Mouse (Mus musculus) thymus, postnatal 0 days (tissue): ENCODE data around the gene Tle4. TPM values are rescaled to one million over a fixed set of nuclear protein-coding genes. Genes with fewer than 3 reads are reported as not detected.
A peak's percentile ranks its signal among the peaks of the same experiment; 100 is the strongest.
"Not testable (repeated sequence)": the region's sequence is repeated elsewhere in the genome, so short reads cannot be mapped to it uniquely, and the experiment has no call there.

ENCODE experiments used
- DNase-seq: peaks from one replicate; pipeline ENCODE4 v3.0.0-alpha.2; 2015; ENCODE audit warnings: low spot score
- polyA plus RNA-seq: library from polyadenylated mRNA; unstranded; fragments of >200 nt; fragmentation: Nextera tagmentation; extraction: Ambion mirVana; gene quantifications from 2 replicates; pipeline ENCODE4 v1.2.1, GENCODE M21; 2015

Gene Tle4
- 10.0 and 11.8 TPM in 2 replicates for polyA plus RNA-seq

DNA sequence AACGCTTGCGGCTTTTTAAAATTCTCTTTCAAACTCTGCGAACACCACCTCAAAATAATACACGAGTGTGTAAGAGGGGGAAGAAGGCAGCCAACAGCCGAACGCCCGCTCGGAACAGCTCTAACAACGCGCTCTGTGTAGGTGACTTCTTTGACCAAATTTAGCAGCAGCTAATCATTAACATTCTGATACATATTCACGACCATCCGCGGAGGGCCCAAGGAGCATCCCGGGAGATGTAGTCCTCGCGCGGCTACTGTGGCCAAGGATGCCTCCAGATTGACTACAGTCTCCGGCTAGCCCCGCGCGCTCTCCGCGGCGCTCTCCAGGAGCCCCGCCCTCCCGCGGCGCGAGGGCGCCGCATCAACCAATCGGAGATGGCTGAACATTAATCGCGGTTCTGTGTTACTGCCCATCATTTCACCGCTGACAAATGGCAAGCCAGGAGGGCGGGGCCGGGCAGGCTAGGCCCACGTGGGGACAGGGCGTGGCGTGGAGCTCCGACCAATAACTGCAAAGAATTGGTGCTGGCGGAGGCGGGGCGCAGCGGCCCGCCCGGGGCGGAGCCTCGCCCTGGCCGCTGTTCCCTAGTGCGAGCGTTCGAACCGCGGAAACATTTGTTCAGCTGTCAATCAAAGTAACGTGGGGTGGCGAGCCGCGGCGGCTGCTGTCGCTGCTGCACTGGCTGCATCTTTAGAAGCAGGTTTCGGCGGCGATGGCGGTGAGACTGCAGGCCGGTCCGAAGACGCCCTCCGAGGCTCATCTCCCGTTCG lies at the start of gene Tle4:
Tle4 (minus strand) TSS at position 135 of the 773 bp plus-strand sequence.
- DNase-seq: peak; percentile 100

DNA sequence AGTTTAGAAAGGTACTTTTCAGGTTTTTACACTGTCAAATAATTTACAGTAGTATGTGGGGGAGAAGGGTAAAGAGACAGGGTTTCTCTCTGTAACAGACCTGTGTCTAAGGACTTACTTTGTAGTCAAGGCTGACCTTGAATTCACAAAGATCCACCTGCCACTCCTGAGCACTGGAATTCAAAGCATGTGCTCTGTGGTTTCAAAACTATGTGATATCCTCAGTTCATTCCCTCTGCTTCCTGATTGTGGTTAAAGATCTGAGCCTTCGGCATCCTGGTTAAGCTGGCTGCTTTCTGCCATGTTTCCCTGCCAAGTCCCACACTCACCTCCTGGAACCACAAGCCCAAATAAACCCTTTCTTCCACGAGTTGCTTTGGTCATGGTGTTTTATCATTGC lies 47.8 kb upstream of the Tle4 start:
- no peak for DNase-seq

DNA sequence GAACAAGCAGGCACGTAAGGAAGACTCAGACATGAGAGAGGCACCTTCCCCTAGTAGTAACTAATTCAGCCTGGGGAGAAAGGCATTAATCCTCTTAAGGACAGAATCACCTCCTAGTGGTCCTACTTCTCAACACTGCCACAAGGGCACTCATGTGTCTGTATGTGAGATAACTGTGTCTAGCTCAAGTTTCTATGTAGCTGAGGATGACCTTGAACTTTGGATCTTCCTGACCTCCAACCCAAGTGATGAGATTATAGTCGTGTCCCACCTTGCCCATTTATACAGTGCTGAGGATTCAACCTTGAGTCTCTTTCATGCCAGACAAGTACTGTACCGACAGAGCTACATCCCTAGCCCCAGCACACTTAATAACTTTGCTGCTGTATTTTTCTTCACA lies 46.9 kb upstream of the Tle4 start:
- DNase-seq: no peak

DNA sequence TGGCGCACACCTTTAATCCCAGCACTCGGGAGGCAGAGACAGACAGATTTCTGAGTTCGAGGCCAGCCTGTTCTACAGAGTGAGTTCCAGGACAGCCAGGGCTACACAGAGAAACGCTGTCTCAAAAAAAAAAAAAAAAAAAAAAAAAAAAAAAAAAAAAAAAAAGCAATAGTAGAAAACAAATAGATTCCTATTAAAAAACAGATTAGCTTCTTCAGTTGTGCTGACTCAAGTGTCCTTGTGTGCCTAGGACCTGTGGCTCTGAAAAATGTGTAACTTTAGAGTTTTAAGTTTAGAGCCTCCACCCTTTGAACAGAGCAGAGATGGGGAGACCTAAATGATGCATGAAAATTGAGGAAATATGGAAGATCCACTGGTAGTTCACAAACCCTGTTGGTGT lies 45.2 kb upstream of the Tle4 start:
- not testable (repeated sequence) for DNase-seq

DNA sequence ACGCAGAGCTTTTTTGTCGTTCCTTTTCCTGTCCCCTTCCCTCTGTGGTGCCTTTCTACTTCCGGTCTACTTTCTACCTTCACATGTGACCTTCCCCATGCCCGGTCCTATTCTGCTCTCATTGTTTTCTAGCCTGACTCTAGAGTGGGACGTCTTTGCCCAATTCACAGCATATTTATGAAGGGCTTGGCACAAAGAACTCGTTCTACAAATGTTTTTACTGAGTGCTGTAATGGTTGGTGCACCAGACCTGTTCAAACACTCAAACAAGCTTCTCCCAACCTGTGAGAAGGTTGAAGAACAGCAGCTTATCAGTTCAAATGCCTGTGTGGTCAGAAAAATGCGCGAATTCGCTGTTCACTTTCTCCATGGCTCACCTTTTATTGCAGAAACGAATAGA lies 44.8 kb upstream of the Tle4 start:
- DNase-seq: no peak

DNA sequence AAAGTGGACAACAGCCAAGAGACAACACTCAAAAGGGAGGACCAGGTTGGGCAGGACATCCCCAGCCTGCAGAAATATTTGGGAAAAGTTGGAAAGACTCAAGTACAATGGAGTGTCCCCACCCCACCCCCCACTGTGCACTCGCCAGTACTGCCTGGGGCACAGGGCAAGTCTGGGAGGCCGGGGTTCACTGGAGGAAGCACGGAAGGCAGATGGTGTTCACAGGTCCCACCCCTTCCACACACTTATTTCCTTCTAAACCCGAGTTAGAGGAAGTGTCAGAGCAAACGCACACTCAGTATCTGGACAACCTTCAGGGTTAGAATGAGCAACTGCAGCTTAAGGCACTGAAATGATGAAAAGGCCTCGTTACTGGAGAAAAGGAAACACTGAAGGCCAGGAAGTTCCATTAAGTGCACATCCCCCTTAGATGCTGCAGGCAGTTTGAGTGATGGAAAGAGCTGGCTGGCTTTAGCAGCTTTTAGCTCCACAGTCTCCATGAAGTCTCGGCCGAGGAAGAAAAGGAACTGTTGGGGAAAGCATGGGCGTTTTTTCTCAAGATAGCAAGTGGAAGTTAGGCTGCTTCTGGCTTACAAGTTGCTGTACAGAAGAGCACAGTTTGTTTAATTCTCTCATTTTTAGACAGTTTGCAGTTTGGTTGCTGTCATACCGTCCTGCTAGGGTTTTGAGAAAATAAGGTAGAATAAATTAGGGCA lies 37.5 kb upstream of the Tle4 start:
- DNase-seq: peak; percentile 29

DNA sequence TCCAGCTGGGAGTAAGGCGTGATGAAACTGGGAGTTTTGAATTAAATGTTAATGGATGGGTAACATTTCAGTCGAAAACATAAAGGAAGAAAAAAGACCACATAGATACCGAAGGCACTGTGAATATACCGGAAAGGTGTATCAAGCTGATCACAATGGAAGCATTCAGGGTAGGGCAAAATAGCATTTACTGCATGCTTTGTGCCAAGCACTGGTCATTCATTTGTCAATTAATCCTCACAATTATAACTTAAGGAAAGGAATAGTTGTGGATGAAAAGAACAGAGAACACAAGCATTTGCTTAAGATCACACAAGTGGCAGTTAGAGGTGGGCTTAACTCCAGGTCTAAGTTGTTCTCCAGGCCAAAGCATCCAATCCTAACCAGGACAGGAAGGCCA lies 25.5 kb upstream of the Tle4 start:
- DNase-seq: no peak

DNA sequence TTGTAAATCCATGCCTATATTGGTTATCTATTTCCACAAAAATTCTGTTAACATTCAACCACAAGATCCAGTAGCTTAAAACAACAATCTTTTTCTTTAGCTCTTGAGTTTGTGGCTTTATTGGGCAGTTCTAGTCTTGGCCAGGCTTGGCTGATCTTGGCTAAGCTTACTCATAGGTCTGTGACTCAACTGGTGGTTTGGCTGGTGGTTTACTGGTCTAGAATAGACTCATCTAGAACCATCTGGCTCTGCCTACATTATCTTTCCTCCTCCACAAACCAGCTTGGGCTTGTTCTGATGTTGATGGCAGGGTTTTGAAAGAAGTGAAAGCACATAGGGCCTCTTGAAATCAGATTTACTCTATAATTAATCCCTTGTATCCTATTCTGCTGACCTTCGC lies 22.7 kb upstream of the Tle4 start:
- no peak for DNase-seq

DNA sequence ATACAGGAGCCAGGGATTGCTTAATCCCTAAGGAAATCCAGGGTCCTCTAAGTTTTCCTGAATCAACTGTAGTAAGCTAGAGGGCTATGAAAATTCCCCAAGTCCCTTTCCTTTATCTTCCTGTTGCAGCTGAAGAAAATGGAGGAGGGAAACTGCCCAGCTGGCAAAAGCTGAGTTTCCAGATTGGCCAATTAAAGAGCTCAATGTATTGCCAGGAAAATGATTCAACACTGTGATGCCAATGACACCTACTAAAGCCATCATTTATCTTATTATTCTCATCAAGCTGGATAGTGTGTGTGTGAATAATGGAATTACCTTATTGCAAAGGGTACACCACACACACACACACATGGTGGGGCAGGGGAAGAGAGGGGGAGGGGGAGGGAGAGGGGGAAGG lies 22.0 kb upstream of the Tle4 start:
- no peak for DNase-seq

DNA sequence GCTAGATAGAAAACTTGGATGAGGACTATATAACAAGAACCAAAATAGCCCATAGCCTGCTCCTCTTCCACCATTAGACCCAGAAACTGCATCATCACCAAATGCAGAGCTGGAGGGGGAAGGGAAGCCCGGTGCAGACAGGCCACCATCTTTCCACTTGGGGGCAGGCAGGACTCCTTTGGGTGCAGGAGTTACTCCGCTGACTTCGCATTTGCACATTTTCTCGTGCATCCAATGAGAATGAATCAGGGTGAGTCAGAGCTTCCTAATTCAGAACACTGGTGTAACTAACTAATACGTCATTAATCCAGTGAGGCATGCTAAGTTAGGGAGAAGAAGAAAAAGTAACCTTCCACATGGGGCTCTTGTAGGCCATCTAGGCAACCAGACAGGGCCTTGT lies 17.0 kb upstream of the Tle4 start:
- DNase-seq: no peak

DNA sequence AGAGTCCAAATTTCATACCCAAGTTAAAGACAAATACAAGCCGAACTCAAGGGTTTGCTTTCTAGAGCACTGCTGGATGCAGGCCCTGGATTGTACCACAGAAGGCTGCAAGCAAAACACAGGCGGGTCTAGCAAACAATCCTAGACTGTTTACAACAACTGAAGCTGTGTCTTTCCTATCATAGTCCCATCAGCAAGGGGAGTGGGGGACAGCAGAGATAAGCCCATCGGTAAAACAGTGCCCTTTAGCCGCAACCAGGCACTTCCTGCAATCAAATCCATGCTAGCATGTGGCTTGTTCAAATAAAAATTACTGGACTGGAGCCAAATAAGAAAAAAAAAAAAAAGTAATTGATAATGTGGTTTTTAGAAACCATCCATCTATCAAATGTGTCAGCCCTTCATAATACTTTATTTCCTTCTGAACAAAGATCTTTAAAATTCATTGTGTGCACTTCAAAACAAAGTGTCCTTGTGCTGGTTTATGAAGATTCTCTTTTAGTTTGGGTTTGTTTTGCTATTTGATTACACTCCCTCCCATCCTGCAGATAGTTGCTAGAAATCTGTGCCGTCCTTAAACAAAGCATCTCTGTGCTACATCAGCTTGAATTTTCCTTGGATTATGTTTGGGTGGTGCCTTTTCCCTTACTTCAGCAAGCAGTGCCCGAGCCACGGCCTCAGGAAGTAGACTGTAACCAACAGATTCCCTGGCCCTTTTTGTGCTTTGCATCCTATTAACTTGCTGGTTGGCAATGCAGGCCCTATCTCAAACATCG lies 12.9 kb upstream of the Tle4 start:
- DNase-seq: no peak

DNA sequence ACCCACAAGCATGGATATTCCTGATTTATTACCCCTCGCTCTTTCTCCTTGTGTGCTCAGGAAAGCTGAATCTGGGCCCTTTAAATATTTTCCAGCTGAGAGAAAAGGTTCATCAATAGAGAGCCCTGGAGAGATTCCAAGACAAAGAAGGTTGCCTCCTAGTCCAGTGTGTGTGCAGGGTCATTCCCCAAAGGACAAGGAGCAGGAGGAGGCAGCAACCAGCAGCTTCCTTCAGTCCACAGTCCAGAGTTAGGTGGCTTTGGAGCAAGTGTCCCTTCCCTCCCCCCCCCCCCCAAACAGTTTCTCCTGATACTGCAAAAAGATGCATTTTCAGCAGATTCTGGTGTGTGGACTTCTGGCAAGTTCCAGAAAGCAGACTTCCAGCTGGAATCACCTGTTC lies 3.0 kb upstream of the Tle4 start:
- no peak for DNase-seq

DNA sequence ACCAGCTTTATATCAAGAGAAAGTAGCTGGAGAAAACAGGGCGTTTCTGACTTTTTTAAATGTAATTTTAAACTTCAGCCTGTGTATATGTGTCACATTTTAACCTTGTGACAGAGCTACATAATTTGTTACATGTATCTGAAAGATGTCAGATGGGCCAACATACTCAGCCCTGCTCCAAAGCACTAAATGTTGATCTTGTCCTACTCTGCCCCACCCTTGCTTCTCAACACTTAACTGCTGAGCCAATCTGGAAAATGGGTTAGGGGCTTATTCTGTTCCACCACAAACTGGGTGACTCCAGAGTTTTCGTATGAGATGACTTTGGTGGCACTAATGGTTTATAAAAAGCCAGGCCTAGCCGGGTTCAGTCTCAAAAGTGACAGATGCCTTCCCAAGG lies 2.5 kb upstream of the Tle4 start:
- no peak for DNase-seq

DNA sequence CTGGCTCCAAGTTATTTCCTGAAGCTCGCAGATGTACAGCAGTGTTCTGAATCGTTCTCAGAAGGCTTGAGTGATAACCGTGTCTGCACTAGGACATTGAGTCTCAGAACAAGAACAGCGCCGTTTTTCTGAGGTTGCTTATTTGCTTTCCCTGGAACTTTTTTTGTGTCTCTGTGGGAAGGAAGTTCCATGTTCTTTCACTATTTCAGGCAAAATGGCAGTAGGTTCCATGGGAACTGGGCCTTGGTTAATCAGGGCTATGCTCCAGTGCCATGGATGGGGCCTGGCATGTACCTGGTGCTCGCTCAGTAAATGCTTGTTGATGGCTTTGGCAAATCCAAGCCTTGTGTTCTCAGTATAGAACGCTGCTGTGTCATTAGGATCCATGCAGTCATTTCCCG lies 2.0 kb upstream of the Tle4 start:
- DNase-seq: no peak

DNA sequence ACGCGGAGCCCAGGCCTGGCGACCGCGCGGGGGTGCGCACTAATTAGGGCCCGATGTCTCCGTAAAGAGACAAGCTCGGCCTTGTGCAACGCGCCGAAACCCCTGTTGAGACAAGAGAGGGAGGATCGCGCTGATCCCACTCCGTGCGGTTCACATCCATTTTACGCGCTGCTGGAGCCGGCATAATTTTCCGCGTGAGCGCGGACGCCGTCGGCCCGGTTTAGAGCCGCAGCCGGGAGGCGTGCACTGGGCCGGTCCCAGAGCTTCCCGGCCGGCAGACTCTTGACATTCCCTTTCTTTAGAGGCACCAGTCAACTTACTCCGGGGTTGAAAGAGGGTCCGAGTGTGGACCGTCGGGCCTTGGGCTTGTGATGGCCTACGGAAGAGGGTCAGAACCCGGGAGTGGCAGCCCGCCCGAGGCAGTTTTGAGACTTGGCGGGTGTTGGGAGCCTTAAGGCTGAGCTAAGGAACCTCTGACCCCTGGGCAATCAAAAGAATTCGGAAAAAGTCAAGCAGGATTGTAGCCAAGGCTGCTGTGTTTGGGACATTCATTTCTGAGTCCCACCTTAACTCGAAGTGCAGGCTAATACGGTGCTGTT lies 938 bp upstream of the Tle4 start:
- no peak for DNase-seq

DNA sequence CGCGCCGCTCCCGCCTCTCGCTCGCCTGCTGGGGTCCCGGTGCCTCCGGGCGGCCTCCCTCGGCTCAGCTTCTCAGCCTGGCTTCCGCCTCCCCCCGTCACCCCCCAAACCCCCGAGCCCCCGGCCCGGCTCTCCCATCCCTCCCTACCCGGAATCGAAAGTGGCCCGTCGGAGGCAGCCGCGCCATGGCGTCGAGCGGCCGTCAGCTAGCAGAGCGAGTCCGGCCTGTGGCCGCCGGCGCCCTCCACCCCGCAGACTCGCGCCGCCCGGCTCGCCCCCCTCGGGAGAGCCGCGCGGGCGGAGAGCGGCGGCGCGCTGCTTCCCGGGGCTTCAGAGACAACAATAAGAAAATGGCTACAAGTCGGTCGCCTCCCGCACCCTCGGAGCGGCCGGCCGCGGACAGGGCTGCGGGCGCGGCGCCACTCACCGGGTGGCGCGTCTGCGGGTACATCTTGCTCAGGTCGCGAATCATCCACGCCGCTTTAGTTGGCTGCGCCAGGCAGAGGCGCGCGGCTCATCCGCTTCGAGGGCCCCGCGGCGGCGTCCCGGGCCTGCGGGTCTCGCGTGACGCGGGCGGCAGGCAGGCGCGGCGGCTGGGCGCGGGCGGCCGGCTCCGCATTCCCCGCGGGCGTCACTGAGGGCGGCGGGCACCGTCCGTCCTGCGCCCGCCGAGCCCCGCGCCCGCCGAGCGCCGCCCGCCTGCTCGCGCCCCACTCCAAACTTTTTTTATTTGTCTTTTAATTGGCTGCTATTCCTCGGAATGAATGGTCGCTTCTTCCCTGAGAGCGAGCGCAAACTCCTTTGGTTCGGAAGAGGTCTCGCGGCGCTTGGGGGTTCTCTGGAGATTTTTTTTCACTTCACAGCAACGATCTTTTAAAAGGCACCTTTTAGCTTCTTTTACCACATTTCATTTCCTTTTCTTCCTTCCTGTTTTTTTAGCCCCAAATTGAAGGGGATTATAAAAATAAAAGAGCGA lies 622 bp downstream of the Tle4 start:
- DNase-seq: peak; percentile 69

DNA sequence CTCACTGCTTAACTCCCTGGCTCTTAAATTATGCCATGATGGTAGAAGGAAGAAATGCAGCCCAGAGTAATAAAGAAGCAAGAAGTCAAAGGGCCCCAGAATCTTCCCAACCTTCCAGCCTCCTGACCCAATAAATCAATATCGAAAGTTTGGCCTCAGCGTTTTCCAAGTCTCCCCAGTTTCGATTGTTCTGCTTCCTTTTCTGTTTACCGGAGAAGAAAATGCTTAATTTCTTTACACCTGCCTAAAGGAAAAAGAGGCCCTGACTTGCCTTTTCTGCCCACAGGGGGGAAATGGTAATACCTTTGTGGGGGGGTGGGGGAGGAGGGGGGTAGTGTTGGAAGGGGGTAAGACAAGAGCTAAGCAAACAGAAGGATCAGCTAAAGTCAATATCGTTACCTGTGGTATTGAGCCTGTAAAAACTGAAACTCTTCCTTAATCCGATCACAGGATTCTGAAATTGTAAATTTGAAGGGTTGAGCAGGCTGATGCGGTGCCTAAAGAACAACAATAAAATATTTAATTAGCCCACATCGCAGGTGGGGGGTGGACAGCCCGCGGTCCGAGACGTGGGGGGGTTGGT lies 1.4 kb downstream of the Tle4 start:
- peak; percentile 29 for DNase-seq

DNA sequence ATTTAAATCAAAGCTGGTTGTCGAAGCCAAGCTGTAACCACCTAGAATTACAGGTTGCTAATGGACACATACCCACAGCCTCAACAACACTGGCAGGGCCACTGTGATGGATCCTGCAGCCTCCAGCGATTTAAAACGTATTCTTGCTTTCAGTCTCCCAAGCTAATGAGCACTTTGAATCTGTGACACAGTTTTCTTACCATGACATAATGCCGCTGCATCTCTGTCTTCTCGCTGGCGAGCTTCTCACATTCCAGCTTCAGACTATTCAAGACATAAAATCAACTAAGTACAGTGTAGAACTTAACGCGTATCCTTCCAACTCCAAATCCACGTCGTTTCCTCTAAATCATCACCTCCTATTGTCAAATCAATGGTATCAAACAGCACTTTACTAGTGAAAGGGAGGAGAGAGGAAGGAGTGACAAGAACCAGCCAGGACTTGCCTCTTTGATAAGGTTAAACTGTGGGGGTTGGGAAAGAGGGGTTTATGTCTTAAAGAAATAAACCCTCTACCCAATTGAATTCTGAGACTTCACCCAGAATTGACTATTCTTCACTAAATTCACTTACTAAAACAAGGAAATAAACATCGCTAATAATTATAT lies 2.4 kb downstream of the Tle4 start:
- DNase-seq: no peak

DNA sequence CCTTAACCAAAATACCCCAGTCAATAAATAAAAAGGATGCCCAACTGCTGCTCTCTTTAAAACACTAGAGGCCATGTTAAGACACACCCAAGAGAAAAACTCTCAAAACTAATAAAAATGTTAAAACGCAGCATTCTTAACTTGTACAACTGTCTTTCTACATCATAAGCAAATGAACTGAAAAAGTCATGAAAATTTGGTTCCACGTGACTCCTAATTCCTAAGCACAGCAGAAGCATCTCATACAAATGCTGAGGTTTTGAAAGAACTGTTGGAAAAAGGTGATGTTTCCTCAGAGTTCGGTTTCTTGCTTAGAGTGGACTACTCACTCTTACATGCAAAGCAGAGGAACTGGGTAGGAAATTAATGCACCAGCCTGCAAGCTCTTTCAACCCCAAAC lies 3.3 kb downstream of the Tle4 start:
- no peak for DNase-seq
